Mouse (Mus musculus): Measurements from ENCODE around the gene Ddx59.
A peak's percentile ranks its signal among the peaks of the same experiment; 100 is the strongest.

Gene Ddx59

DNA sequence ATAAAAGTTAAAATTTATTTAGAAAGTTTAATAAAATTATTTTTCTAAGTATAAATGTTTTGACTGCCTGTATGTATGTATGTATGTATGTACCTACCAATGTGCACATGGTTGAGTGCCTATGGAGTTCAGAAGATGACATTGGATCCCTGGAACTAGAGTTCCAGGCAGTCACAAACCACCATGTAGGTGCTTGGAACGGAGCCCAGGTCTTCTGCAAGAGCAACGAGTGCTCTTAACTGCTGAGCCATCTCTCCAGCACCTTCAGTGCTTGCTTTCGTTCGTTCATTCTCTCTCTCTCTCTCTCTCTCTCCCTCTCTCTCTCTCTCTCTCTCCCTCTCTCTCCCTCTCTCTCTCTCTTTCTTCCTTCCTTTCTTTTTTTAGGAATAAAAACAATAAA, 32.3 kb downstream of the Ddx59 start:
- DNase-seq (ENCODE audit: low spot score in 2 of 2): no peak

DNA sequence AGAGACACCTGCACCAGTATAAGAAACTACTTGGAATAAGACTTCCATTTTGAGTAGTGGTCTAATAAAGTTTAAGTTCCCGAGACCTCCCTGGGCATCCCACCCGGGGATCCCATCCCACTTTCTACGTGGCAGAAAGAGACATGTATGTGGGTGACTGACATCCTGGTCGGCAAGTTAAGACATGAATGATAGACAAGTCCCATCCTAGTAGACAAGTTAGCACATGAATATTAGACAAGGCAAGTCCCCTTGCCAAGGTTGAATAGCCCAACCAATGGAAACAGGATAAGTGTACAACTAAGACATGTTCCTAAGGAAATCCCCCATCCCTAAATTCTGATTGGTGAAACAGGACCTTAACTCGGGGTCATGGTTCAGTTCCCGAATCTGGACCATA, 34.5 kb downstream of the Ddx59 start:
- DNase-seq (ENCODE audit: low spot score in 2 of 2): no peak

DNA sequence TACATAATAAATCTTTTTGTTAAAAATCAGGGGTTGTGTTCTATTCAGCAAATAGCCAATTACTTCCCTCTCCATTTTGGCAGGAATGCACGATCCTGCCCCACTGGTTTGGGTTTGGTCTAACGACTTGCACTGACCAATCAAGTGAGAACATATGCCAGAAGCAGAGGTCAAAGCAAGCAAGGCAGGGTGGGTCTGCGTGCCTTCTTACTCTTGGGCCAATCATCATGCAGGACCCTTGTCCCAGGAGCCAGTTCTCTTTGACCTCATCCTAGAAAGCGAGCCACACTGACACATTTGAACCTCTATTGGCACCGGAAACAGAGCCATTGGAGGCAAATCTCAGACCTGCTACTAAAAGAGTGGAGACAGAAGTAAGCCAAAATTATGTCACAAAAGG, 35.1 kb downstream of the Ddx59 start:
- DNase-seq (ENCODE audit: low spot score in 2 of 2): no peak

DNA sequence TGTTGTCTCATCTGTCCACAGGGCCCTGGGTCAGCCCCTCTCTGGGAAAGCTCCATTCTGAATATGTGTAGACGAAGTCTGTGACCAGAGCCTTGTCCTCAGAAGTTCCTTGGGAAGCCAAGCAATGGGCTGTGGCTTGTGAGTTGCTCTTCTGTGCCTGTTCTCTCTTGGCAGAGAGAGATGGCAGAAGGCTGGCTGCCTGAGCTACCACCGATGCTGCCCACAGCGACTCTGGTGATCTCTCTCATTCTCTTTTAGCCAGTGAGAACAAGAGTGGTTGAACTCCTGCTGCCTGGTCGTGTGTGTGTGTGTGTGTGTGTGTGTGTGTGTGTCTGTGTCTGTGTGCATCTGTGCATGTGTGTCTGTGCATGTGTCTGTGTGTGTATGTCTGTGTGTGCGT, 37.4 kb downstream of the Ddx59 start:
- no peak for DNase-seq (ENCODE audit: low spot score in 2 of 2)

DNA sequence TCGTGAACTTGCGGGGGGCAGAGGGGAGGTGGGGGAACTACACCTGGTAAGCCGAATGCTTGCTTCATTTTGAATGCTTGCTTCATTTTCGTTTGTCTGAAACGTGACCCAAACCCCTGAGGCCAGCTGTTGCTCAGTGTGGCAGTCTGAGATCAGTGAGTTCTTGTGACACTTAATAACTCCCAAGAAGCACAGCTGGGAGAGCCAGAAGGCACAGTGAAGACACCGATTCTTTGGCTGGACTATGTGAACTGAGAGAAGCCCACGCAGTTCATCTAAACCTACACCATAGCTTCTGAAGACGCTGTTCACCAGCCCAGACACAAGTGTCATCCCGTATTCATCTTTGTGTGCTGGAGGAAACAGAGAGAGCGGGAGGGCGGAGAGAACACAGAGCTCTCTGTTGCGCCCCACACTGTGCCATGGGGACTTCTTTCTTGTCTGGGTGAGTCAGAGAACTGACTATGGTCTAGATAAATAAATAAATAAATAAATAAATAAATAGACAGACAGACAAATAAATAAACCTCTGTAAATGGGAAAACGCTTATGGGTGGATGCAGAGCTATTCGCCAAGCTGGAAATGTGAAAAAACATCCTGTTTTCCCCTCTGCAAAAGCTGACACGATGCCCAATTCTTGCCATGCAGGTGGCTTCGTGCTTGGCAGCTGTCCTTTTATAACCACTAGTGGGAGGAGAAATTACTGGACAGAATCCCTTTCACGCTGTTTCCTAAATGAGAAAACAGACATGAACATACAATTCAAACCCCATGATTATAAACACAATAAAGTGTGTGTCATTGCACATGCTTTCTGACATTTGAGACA, 40.9 kb downstream of the Ddx59 start:
- peak in 1 of 2 experiments; percentile 36 for DNase-seq (ENCODE audit: low spot score in 2 of 2)

DNA sequence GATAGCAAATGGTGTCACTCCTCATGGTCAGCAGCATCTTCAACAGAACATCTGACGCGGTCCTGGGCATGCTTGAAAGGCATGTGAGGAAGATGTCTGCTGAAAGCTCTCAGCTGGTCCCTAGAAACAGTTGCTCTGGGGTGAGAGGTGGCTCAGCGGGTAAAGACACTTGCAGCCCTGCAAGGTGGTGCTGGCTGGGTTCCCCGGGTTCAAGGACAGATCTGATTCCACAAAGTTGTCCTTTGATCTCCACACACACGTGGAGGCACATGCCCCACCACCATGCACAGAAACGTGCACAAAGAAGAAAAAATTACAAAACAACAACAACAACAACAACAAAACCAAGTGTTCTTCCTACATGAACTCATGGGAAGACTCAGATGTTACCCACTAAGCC, 41.7 kb downstream of the Ddx59 start:
- DNase-seq (ENCODE audit: low spot score in 2 of 2): no peak

DNA sequence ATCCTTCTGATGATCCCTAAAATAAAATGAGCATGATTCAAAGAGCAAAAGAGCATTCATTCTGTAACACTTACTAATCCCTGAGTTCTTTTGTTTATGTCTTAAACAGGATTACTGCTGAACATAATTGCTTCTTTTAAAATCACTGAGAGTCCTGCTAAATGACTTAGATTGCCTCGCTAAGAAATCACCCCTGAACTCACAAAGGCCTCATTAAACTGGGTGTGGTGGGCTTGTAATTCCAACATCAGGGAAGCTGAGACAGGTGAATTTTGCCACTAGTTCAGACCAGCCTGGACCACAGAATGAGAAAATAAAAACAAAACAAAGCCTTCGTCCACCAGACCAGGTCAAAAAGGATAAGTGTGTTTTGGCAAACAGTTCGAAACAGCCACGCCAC, 42.3 kb downstream of the Ddx59 start:
- no peak for DNase-seq (ENCODE audit: low spot score in 2 of 2)

DNA sequence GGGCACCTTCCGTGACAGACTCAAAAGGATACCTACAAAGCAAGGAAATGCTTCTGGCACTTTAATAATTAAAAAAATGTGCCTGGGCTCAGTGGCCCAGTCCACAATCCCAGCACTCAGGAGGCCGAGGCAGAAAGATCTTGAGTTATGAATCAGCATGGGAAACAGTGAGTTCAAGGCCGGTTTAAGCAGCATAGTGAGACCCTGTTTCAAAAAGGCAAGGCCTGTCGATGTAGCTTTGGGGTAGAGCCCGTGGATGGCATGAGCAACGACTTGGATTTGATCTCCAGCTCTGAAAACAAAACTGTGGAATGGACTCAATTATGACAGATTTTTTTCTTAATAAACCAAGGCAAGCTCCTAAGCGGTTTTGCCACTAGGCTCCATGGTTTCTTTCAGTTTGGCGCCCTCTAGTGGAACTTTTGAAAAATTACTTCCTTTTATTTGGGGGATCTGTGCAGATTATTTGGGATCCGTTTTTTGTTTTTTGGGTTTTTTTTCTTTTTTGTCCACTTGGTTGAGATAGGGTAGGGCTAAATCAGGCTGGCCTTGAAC, 43.7 kb downstream of the Ddx59 start:
- peak in 1 of 2 experiments; percentile 12 for DNase-seq (ENCODE audit: low spot score in 2 of 2)

DNA sequence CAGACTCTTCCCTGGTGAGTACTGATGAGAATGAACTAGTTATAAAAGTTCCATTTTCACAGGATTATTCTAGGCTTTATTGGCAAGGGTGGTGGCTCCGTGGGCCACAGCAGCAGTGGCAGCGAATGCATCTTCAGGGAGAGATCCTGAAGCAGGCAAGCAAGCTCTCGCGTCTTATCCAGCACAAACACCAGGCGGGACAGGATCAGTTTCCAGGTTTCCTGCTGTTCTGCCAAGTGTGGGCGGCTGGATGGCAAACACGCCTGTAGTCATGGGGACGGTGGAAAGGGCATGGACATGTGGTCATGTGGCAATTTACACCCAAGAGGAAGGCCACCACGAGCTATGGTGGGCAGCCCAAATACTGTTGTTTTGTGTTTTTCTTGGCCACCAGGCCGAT, 47.4 kb downstream of the Ddx59 start:
- DNase-seq (ENCODE audit: low spot score in 2 of 2): no peak

DNA sequence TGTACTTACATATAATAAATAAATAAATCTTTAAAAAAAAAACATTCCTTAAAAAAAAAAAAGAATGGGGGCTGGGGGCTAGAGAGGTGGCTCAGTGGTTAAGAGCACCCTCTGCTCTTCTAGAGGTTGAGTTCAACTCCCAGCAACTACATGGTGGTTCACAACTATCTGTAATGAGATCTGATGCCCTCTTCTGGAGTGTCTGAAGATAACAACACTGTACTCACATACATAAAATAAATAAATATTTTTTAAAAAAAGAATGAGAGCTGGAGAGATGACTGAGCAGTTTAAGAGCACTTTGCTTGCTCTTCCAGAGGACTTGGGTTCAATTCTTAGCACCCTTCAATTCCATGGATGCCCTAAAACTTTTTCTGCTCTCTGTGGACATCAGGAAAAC, 50.1 kb downstream of the Ddx59 start:
- no peak for DNase-seq (ENCODE audit: low spot score in 2 of 2)

DNA sequence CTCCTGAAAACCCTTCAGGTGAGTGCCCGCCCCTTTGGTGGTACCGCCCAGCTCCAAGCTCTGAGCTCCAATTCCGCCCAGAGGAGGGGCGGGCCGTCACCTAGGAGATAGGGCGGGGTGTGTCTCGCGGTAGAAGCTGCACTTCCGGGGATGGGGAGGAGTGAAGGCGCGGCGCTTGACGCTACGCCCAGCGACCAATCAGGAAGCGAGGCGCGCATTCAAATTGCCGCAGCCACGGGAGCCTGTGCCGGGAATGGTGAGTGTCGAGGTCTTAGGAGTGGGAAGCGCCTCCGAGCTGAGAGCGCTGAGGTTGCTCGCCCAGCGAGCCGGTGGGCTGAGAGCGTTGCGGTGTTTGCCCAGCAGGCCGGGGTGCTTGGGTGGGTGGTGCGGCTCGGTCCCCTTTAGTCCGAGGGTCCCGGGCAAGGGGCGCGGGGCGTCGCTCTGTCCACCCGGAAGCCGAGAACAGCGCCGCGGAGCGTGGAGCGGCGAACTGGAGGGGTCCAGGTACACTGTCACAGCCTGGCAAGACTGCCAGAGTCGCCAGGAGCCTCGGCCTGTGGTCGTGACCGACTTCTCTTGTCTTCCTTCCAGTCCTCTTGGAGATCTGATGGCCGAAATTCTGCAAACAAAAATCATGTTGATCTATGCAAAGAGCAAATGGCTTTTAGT, 51.2 kb downstream of the Ddx59 start, which contains the start of gene Kif14:
TSS of gene Kif14 (plus strand) at position 201 of the 669 bp plus-strand sequence.
- peak; percentile 85 to 86 for DNase-seq (ENCODE audit: low spot score in 2 of 2)

DNA sequence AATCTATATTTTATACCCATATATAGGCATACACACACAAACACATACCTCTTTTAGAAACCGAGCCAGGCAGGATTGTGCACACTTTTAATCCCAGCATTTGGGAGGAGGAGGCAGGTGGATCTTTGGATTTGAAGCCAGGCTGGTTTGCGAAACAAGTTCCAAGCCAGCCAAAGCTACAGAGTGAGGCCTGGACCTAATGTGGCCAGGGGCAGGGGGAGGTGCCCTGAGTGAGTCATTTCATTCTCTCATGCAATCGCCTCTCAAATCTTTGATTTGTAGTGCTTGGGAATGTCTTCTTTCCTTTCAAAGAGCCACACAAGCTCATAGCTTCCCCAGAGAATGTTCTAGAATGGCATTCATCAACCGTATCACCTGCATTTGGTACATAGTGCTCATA, 54.3 kb downstream of the Ddx59 start:
- no peak for DNase-seq (ENCODE audit: low spot score in 2 of 2)

DNA sequence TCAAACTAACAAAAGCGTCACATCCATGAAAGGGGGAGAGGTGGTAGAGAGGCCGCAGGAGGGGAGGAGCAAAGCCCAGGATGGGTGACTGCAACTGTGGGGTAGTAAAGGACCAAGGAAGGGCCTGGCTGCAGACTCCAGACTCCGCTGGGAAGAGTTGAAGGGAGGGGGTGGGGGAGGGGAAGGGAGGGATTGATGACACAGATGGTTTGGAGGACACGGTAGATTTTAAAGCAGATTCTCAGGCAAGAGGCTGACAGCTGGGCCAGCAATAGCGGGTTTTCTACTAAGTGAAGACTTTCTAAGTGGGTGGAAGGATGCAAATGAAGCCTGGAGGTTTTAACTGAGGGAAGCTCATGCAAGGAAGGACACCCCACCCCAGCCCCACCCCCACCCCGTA, 55.4 kb downstream of the Ddx59 start:
- no peak for DNase-seq (ENCODE audit: low spot score in 2 of 2)
